Mouse (Mus musculus) testis, postnatal 14 days (tissue): ENCODE measurements around the gene Psma7.

Experiments
- DNase-seq: peaks from one replicate; pipeline ENCODE4 v3.0.0; 2021; ENCODE audit warnings: low spot score

The Psma7 gene

GRCm38 (mm10) chr2:180042858-180043515 is 754 bp upstream of the Psma7 start:
- DNase-seq = peak; percentile 56

- DNase-seq = peak; percentile 53
Measured at GRCm38 (mm10) chr2:180041577-180042255, 517 bp downstream of the Psma7 start.

GRCm38 (mm10) chr2:180040406-180040805 is 1.8 kb downstream of the Psma7 start:
- DNase-seq = peak; percentile 78

DNA sequence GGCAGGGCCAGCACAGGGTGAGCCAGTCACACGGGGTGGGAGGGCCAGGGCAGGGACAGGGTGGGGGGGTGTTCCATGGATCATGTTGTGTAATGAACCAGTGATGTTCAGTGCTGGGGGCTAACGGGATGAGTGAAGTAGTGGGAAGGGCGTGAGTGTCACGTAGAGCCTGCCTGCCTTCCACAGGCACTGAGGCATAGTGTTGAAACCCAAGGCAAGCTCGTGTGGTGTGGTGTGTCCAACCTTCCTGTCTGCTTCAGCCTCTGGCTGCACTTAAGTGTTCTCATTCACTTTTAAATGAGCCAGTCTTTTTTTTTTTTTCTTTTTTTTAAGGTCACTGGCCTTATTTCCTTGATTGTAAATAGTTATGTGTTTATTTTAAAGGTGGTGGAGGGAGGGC is 7.5 kb downstream of the Psma7 start:
- no peak for DNase-seq

DNA sequence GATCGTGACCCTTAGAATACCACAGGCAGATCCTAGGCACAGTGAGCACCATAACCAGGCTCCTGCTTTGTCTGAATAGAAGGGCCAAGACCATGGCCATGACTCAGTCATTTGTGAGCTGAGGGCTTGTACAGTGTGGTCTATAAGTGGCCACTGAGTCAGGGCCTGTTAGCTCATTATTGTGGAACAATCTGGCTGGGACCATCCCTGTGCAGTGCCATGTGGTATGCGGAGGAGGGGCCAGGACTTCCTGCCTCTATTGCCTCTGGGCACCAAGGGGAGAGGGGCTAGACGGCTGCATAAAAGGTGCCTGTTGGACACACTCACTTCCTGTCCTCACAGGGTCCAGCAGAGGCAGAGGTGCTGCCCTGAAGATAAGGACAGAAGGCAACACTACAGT is 8.3 kb downstream of the Psma7 start:
- no peak for DNase-seq

DNA sequence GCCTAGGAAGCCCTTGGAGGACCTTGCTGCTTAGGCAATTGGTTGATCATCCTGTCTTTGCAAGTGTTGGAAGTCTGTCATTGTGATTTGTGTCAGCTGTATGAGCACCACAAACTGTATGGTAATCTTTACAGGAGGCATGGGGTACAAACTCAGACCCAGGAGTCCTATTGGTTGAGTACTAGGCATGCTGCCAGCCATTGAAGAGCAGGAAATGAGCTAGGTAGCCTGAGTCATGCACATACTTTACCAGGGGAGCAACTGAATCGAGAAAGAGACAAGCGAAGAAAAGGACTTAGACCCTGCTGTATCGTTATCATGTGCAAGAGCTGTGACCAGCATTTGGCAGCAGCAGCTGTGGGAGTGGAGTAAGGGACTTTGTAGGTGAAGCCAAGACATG is 9.3 kb downstream of the Psma7 start:
- no peak for DNase-seq

- no peak for DNase-seq
Measured at GRCm38 (mm10) chr2:180031270-180031669, 11.0 kb downstream of the Psma7 start.

- DNase-seq = no peak
Measured at GRCm38 (mm10) chr2:180027768-180028167, 14.5 kb downstream of the Psma7 start.

- DNase-seq = no peak
Measured at GRCm38 (mm10) chr2:180025861-180026200, 16.4 kb downstream of the Psma7 start.

- peak; percentile 70 for DNase-seq
Measured at GRCm38 (mm10) chr2:180025135-180025860, 16.9 kb downstream of the Psma7 start.

DNA sequence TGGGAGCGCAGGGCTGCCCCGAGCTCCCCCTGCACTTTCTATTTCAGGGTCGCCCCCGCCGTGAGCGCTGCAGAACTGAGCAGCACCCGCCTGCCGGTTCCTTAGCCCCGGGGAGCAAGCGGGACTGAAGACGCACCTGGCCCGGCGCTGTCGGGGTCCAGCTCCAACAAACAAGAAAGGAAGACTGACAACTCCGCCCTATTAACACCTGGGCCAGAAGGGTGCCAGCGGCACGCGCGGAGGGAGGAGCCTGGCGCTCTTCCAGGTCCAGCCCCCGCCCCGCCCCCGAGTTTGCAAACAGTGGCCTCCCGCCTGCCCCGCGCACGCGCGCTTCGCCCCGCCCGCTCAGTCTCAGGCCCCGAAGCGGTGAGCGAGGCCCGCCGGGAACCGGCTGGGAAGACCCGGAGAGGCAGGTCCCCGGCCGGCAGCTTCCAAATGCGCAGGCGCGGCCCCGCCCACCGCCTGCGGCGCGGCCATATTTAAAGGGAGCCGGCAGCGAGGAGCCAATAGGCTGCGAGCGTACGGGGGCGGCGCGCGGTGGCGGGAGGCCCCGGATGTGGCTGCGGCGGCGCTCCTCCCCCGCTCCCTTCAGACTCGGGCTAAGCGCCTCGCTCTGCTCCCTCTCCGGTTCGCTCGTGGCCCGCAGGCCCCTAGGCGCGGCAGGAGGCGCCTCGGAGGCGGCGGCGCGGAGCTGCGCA is 17.7 kb downstream of the Psma7 start, which contains the start of gene Lsm14b:
Lsm14b (plus strand) TSS at position 587 of the 698 bp plus-strand sequence.
- peak; percentile 99 for DNase-seq

DNA sequence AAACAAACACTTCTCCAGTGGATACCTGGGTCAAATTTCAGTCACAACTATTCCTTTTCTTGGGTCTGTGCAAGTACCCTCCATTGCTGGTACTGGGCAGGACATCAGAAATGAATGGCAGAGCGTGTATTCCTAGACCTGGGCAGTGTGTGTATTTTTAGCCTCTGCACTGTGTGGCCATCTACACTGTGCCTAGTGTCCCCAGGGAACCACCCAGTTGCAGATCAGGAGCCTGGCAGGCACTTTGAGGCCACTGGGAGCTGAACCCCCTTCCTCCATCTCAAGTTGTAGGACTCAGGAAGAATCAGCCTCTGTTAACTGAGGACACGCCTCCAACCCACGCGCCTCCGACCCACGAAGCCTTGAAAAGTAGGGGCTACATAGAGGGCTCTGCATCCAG is 19.5 kb downstream of the Psma7 start:
- DNase-seq = no peak

GRCm38 (mm10) chr2:180020919-180021318 is 21.3 kb downstream of the Psma7 start:
- DNase-seq = no peak

DNA sequence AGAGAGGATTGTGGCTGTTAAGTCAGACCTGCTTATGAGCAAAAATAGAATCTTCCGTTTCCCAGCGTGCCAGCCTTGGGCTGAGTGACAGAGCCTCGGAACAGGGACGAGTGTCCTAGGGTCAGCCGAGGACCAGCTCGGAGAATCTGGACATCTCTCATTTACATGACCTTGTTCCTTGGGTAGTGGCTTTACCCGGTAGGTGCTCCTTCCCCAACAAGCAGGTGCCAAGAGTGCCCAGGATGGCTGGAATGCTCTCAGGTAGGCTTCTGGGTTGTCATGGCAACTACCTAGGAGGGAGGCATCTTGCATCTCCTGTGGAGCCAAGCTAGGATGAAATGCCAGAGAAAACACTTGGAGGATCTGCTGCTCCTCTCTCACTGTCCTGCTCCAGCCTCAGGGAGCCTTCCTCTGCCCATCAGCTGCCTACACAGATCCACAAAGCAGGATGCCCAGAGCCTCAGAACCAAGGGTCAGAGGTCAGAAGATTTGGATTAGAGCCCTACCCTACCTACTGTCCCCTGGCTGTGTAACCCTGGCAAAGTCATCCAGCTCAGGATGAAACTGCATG is 22.1 kb downstream of the Psma7 start:
- no peak for DNase-seq

GRCm38 (mm10) chr2:180018573-180018972 is 23.7 kb downstream of the Psma7 start:
- DNase-seq = no peak

- no peak for DNase-seq
Measured at GRCm38 (mm10) chr2:180017632-180018031, 24.6 kb downstream of the Psma7 start.

- no peak for DNase-seq
Measured at GRCm38 (mm10) chr2:180013686-180014085, 28.5 kb downstream of the Psma7 start.

GRCm38 (mm10) chr2:180011370-180011769 is 30.9 kb downstream of the Psma7 start:
- DNase-seq = peak; percentile 73

- no peak for DNase-seq
Measured at GRCm38 (mm10) chr2:180010686-180011085, 31.5 kb downstream of the Psma7 start.

- DNase-seq = peak; percentile 10
Measured at GRCm38 (mm10) chr2:180006352-180007017, 35.7 kb downstream of the Psma7 start.

GRCm38 (mm10) chr2:180005656-180006351 is 36.4 kb downstream of the Psma7 start:
- DNase-seq = no peak
